Mouse (Mus musculus): ENCODE measurements at regions not wholly inside any gene's neighbourhood (a gene's known extent, or its start where the extent isn't known, plus 50 kb on each side); places are given as distances from the start of the nearest gene placed in this dataset.

- no peak for DNase-seq (ENCODE audit: low read depth, low spot score)
Observed at GRCm38 (mm10) chr4:106042456-106042855, 252.8 kb downstream of the Gm12728 start.

- DNase-seq (ENCODE audit: low read depth, low spot score), result no peak
Observed at GRCm38 (mm10) chr4:106043661-106044060, 254.0 kb downstream of the Gm12728 start.

GRCm38 (mm10) chr4:106048053-106048452, 258.4 kb downstream of the Gm12728 start:
- DNase-seq (ENCODE audit: low read depth, low spot score), result peak; percentile 51

- DNase-seq (ENCODE audit: low read depth, low spot score), result no peak
Observed at GRCm38 (mm10) chr4:106048797-106049196, 259.1 kb downstream of the Gm12728 start.

GRCm38 (mm10) chr4:106049880-106050279, 260.2 kb downstream of the Gm12728 start:
- no peak for DNase-seq (ENCODE audit: low read depth, low spot score)

DNA sequence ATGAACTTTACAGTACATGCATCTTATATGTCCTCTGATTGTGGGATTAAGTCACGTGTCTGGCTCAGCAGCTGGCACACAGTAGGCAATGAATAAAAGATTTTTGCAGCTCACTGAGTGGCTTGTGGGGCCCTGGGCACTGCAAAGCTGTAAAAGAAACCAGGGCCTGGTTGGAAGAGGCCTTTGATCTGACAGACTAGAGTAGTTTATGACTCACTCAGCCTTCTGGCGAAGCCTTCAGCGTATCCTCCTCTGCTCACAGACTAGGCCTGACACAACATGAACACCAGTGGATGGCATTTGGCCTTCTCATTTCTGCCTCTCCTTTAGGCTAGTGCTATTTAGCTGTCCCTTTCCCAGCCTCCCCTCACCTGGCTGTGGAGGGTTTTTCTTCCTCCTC, 260.6 kb downstream of the Gm12728 start:
- DNase-seq (ENCODE audit: low read depth, low spot score), result no peak

DNA sequence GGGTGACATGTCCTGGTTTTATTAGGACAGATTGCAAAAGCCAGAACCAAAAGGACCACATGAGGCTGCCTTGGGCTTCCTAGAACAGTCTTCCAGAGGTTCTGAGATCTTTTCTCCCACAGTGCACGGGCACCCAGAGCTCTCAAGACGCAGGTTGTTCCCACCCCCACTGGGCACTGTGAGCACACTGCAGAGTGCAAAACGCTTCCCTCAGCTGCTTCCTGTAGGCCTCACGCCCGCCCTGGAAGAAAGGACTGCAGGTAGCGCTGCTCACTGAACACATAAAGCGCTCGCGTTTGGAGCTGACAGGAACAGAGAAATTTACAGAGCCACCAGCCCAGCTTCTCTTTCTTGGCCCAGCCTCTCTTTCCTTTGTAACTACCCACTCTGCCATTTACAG, 262.5 kb upstream of the Usp24 start:
- DNase-seq (ENCODE audit: low read depth, low spot score), result no peak

- DNase-seq (ENCODE audit: low read depth, low spot score), result no peak
Observed at GRCm38 (mm10) chr4:106054324-106054723, 261.7 kb upstream of the Usp24 start.

DNA sequence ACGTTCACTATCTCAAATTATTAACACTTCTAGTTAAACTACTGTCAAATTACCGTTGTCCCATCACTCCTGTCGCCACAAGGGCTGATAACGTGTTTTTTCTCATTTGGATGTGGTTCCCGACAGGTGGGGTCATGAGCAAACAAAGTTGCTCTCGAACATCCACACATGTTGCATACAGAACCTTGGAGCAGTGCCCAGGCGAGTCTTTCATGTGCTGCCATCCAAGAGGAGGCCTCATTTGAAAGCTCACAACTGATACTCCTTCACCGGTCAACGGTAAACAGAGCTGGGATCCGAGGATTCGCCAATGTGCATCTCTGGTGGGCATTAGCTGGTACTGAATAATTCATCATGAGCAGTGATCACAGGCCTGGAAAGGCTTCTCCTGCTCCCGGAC, 253.4 kb upstream of the Usp24 start:
- DNase-seq (ENCODE audit: low read depth, low spot score), result no peak

DNA sequence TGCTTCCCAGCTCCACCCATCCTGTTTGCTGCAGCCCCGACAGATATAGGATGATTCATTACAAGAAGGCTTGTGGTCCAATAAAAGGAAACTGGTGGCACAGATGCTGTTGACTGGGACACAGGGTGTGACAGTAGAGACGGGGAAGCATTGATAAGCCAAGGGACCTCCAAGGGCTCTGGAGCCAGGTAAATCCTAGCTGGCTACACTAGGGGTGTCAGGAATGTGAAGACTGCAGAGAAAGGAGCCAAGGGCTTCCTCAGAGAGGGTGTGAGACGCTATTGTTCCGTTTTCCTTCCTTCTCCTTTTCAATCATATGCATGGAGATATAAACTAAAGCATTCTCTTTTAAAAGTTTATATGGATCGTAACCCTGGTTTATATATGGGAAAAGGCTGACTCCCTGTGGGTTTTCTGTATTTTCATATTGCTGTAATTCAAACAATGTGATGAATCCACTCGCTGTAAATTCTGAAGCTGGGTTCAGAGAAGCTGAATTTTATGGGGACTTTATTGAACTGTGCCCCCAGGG, 252.1 kb upstream of the Usp24 start:
- no peak for DNase-seq (ENCODE audit: low read depth, low spot score)

GRCm38 (mm10) chr4:106067023-106067422, 249.0 kb upstream of the Usp24 start:
- no peak for DNase-seq (ENCODE audit: low read depth, low spot score)

GRCm38 (mm10) chr4:106083546-106083945, 232.5 kb upstream of the Usp24 start:
- no peak for DNase-seq (ENCODE audit: low read depth, low spot score)

DNA sequence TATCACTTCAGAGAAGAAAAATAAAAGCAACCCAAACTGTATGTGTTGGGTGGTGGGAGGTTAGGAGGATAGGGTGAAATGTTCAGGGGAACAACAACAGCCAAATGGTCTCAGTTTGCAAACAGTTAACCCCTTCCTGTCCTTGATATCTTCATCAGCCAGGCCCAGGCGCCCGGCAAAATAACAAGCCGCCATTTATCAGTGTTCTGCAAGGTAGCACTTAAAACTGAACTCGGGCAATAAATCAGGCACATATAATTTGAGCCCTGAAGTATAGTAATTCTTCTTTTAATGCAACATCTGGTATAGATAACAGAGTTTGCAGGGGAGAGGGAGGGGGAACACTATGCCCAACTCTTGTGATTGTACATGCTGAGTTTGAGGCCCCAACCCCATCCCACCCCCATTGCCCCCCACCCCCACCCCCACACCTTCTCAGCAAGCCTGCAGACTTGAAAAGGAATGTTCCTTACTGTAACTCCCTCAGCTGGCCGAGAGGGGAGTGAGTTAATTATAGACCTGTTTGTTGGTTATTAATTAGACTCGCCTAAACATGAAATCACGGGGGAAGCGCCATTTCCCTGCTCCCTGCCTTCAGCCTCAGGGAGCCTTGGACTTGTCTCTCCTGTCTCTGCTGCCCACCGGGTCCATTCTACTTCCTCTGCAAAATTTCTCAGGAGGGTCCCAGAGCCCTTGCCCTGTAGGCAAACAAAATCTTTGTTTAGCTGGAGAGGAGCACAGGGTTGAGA, 223.9 kb upstream of the Usp24 start:
- no peak for DNase-seq (ENCODE audit: low read depth, low spot score)

DNA sequence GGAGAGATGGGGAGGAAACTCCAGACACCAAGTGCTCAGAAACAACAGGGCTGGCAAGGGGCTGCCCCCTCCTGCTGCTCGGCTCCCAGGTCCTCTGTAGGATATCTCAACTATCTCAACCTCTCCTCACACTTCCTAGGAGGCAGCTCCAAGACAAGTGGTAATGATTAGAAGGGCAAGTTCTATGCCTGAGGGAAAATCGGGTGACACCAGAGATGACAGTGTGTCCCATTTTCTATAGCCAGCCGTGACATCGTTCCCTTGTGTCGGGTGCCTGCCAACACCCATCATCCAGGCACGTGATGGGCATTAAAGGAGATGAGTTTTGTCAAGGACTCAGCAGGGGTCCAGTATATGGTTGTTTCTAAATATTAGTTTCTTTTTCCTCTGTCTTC, 223.3 kb upstream of the Usp24 start:
- DNase-seq (ENCODE audit: low read depth, low spot score), result no peak

- no peak for DNase-seq (ENCODE audit: low read depth, low spot score)
Observed at GRCm38 (mm10) chr4:106093252-106093651, 222.8 kb upstream of the Usp24 start.

DNA sequence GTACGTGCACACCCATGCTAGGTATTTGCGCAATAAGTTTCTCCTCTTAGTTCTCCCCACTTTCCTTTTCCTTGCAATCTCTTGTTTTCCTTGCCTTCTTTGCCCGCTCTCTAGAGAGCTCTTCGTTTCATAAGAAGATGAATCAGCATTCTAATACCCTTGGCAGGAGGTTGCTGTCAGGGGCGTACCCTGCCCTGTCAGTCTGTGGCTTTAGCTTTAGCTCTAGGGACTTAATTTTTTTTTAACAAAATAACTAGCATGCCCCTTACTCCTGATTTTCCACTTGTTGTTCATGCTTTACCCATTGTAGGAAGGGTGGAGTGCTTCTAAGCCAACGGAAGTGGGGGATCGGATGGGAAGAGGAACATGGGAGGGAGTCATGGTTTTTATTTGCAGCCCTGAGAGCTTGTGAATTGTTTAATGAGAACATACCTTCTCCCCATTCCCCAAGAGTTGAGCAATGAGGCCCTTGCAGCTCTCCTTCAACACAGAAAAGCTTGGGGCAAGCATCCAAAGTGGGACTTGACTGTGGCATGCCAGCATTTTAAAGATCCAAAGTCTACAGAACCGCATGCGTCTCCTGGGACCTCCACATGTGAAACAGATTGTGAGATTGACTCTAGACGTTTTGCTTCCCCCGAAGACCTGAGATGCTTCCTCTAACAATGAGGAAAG, 221.0 kb upstream of the Usp24 start:
- no peak for DNase-seq (ENCODE audit: low read depth, low spot score)

GRCm38 (mm10) chr4:106096130-106096529, 219.9 kb upstream of the Usp24 start:
- no peak for DNase-seq (ENCODE audit: low read depth, low spot score)

DNA sequence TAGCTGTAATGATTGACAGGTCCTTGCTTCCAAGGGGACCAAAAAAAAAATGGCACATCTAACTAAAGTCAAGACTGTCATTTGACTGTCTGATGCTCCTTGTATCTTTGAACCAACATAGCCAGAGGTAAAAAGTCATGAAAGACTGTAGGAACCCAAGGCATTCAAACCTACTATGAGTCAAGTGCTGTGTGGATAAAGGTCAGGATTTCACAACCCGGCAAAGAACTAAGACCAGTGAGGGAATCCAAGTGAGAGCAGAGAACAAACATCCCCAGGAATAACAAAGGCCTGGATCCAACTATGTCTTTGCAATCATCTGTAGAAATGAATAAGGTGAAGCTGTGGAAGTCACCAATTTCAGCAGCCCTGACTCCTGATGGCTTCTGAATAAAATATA, 218.2 kb upstream of the Usp24 start:
- no peak for DNase-seq (ENCODE audit: low read depth, low spot score)

GRCm38 (mm10) chr4:106100211-106101025, 215.6 kb upstream of the Usp24 start:
- no peak for DNase-seq (ENCODE audit: low read depth, low spot score)

GRCm38 (mm10) chr4:106101904-106102303, 214.1 kb upstream of the Usp24 start:
- no peak for DNase-seq (ENCODE audit: low read depth, low spot score)

DNA sequence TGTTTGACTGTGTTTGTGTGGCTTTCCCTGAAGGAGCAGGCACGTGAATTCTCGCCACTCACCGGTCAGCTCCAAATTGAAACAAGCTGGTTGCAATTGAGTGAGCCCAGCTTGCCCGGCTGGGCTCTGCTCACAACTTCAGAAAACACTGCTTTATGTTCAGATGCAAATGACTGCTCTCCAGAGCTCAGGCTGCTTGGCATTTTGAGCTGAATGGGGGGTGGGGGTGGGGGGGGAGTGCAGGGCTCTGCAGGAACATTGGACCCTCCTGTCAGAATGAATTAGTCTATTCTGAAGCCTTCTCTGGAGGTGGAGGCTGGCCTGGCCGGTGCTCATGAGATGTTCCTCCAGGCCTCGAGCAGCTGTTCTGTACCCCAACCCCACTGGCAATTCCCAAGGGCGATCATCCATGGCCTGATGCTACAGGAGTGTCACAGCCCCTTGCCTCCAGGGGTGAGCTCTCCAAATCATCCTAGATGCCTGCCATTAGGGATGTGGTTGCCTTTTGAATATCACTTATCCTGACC, 213.5 kb upstream of the Usp24 start:
- peak; percentile 10 for DNase-seq (ENCODE audit: low read depth, low spot score)

Data from brain, embryonic 18.5 days (tissue).